Mouse (Mus musculus) left cerebral cortex, adult 2 months (tissue): ENCODE results near the gene Pilra. TPM values are rescaled to one million over a fixed set of nuclear protein-coding genes. Genes with fewer than 3 reads are reported as not detected.
A peak's percentile ranks its signal among the peaks of the same experiment; 100 is the strongest.

Experiments
- DNase-seq, 2 experiments: peaks; one replicate each; pipeline ENCODE4 v3.0.0; 2021 to 2022; ENCODE audit warnings: low spot score in 2 of 2, mixed read lengths in 1 of 2; ENCODE audit errors: extremely low spot score in 1 of 2
- H3K27ac ChIP-seq: fragments of 200-600 bp; 2 replicates; pipeline ENCODE4 v1.8.1; 2022
- H3K4me3 ChIP-seq: fragments of 200-600 bp; 2 replicates; pipeline ENCODE4 v1.8.1; 2022
- CTCF ChIP-seq: fragments of 200-600 bp; IDR thresholded peaks from 2 replicates; pipeline ENCODE4 v1.8.1; 2022; ENCODE audit warnings: antibody characterized with exemption, mild to moderate bottlenecking, moderate library complexity
- intact Hi-C: fragments of 180-260 bp; cut with DNase I; formaldehyde crosslinking; loops from one replicate; pipeline ENCODE4 v1.15.1; 2025
- total RNA-seq, 2 experiments: library from RNA; stranded (reverse); gene quantifications; 2 replicates each; pipeline ENCODE4 v1.2.3; 2021

Gene Pilra
- total RNA-seq, 2 experiments from 2014 or later, result 0.54 to 1.3 TPM

DNA sequence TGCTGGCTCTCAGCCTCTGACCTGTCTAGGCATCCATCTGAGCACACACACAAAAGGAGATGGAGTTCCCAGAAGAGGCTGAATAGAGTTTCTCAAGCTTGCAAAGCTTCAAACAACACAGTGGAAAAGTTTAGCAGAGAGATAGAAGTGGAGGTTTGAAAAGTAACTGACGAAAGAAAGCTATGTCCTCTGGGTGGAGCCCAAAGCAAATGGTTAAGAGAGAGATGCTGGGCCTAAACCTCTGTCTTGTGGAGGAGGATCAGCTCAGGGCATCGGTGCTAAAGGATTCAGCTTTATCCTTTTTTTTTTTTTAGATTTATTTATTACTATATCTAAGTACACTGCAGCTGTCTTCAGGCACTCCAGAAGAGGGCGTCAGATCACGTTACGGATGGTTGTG, 27.8 kb downstream of the Pilra start:
- Histone ChIP-seq H3K27ac (no peak overlapping the region), H3K4me3 (no peak overlapping the region)
- TF ChIP-seq CTCF, result no peak
- intact Hi-C loops, result no loop called here
- DNase-seq, result no peak

DNA sequence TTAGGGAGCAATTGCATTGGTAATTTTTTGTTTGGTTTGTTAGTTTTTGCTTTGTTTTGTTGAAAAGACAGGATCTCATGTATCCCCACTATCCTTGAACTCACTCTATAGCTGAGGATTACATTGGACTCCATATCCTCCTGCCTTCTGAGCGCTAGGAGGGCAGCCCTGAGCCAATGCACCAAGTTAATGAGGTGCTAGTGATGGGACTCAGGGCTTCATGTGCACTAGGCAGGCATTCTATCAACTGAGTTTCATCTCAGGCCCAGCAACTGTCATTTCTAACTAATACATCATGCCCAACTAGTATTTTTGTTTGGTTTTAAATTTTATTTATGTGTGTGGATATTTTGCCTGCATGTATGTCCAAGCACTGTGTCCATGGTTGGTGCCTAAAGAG, 29.9 kb downstream of the Pilra start:
- intact Hi-C loops, result no loop called here
- no peak for DNase-seq
- no peak for TF ChIP-seq CTCF

DNA sequence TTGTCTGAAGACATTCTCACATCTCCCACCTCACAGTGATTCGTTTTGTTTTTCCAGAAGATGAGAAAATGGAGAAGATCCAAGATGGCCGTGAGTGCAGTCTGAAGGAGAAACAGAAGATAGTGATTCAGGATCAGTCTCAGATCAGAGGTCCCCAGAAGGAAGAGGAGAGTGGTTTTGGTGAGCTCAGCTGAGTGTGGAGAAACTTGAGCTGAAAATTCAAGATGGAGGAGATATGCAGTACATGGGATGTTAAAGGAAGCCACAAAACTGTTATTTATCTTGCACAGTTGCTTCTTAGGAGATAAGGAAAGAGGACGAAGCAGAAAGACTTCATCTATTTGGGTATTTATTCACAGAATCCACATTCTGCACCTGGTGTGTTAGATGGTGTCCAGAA, 35.2 kb downstream of the Pilra start:
- H3K4me3 ChIP-seq, result no peak overlapping the region
- TF ChIP-seq CTCF, result no peak
- H3K27ac ChIP-seq, result no peak overlapping the region
- no peak for DNase-seq
- intact Hi-C loops, result no loop called here

More for the DNA sequence above, 29.9 kb downstream of the Pilra start:
- H3K27ac ChIP-seq, result no peak overlapping the region
- H3K4me3 ChIP-seq, result no peak overlapping the region

DNA sequence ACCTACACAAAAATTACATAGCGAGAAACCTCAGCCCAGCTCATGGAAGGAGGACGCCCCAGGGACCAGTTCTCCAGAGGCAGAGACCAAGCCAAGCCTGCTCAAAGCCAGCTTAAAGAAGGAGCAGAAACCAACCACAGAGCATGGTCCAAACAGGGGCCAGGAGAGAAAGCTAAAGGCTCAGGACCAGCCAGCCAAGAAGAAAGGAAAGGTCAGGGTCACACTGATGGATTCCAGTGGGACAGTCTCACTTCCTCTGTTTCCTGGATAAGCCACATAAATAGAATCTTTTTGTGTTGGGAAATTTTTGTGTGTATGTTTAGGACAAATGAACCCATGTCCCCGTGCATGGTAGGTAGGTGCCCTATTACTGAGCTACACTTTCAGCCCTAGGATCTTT, 39.5 kb downstream of the Pilra start:
- Histone ChIP-seq H3K27ac (no peak overlapping the region), H3K4me3 (no peak overlapping the region)
- no peak for DNase-seq
- no peak for TF ChIP-seq CTCF
- intact Hi-C loops, result loop anchor here (10.0 kb wide), 1 partner anchor 298 kb away; no protein-coding TSS in a partner anchor

DNA sequence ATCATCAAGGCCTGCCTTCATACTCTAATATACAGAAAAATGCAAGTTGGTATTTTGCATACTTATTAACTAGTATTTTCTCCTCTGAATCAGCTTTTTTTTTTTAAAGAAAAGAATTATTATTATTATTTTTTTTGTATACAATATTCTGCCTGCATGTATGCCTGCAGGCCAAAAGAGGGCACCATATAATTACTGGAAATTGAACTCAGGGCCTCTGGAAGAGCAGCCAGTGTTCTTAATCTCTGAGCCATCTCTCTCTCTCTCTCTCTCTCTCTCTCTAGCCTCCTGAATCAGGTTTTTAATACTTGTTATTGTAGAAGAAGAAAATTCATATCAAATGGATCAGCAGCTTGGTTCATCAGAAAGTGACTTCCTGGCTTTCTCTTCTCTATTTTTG, 44.5 kb downstream of the Pilra start:
- intact Hi-C loops, result loop anchor here (5.0 to 10.0 kb wide), 2 partner anchors 181 to 303 kb away; no protein-coding TSS in a partner anchor

DNA sequence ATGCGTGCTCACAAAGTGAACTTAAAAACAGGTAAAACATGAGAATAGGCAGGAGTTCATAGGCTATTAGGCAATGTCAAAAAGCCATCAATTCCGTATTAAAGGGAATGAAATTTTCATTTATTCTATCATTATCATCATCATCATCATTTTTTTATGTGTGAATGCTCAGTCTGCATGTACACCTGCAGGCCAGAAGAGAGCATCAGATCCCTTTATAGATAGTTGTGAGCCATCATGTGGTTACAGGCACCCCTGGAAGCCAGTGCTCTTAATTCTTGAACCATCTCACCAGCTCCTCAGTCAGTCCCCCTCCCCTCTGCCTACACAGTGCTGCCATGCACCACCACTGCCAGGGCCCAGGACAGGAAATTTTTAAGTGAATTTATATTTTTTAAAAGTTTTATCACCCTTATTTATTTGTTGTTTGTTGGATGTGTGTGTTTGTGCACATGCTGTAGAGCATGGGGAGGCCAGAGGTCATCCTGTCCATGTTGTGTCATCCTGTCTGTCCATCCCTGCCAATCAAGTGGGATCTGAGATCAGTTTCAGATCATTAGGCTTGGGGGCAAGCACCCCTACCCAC, 47.0 kb downstream of the Pilra start:
- intact Hi-C loops, result loop anchor here (5.0 to 10.0 kb wide), 2 partner anchors 326 to 368 kb away; partner anchors contain the start of genes Zfp113 and Zscan21
- H3K27ac ChIP-seq, result no peak overlapping the region
- no peak for TF ChIP-seq CTCF
- no peak for DNase-seq
- no peak overlapping the region for H3K4me3 ChIP-seq

More for the DNA sequence above, 44.5 kb downstream of the Pilra start:
- Histone ChIP-seq H3K27ac (no peak overlapping the region), H3K4me3 (no peak overlapping the region)
- no peak for DNase-seq
- peak; percentile 54 for TF ChIP-seq CTCF

DNA sequence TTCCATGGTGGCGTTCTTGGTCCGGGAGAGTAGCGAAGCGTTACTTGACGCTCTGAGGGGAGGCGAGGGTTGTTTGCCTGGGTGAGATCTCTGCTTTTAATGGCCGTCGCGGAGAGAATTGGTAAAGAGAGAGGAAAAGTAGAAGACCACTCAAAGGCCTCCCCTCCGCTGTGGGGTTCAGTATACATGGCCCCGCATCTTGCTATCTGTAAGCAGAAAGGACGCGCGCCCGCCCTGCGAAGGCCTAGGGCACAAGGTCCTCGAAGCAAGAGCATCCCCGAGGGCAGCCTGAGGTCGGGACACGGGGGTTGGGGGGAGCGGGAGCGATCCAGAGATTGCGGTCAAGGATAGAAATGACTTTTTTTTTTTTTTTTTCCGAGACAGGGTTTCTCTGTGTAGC, 47.9 kb downstream of the Pilra start:
- H3K27ac ChIP-seq, result no peak overlapping the region
- intact Hi-C loops, result loop anchor here (5.0 to 10.0 kb wide), 2 partner anchors 327 to 369 kb away; partner anchors contain the start of genes Zfp113 and Zscan21
- DNase-seq, result peak; percentile 14 to 41
- no peak for TF ChIP-seq CTCF
- H3K4me3 ChIP-seq, result peak overlapping the region; percentile 92

DNA sequence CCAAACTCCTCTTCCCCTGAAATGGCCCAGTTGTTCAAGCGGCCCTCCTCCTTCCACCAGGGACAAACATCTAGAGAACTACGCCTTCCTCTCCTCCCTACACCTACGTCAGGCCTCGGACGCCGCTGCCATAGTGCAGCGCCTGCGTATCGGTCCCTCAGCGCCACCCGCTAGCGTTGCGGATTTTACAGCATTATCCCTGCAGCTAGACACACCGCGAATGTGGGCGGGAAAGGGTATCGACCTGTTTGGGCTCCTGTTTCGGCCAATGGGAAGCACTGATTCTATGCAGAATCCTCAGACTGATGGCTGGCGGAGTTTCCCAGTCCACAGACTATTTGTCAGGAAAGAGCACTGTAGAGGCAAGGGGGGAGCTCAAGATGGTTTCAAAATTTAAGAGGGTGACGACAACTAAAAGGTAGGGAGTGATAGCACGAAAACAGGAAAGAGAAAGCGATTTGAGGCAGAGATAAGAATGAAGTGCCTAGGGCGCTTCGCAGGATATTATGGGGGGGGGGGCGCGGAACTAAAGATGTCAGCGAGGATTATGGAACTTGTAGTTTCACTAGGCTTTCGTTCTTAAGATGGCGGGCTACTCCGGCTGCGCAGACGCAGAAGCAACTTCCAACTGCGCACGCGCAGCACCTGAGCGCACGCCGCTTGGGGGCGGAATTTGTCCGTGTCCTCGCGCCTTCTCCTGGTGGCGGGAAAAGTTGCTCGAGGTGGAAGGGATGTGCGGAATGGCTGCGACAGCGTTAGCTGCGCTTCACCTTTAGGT, 48.7 kb downstream of the Pilra start, which contains the start of the genes Mepce and Zcwpw1:
Mepce (minus strand) TSS at position 505 of the 778 bp plus-strand sequence.
Zcwpw1 (plus strand) TSS at position 648 of the 778 bp plus-strand sequence.
- DNase-seq, result peak; percentile 96 to 97
- TF ChIP-seq CTCF, result peak; percentile 70
- Histone ChIP-seq H3K4me3 (peak within 1 kb of the TSS; percentile 92), H3K27ac (peak within 1 kb of the TSS; percentile 98)
- intact Hi-C loops, result loop anchor here (1.0 to 10.0 kb wide), 3 partner anchors 91 to 370 kb away; partner anchors contain the start of genes Zfp113 and Zscan21

DNA sequence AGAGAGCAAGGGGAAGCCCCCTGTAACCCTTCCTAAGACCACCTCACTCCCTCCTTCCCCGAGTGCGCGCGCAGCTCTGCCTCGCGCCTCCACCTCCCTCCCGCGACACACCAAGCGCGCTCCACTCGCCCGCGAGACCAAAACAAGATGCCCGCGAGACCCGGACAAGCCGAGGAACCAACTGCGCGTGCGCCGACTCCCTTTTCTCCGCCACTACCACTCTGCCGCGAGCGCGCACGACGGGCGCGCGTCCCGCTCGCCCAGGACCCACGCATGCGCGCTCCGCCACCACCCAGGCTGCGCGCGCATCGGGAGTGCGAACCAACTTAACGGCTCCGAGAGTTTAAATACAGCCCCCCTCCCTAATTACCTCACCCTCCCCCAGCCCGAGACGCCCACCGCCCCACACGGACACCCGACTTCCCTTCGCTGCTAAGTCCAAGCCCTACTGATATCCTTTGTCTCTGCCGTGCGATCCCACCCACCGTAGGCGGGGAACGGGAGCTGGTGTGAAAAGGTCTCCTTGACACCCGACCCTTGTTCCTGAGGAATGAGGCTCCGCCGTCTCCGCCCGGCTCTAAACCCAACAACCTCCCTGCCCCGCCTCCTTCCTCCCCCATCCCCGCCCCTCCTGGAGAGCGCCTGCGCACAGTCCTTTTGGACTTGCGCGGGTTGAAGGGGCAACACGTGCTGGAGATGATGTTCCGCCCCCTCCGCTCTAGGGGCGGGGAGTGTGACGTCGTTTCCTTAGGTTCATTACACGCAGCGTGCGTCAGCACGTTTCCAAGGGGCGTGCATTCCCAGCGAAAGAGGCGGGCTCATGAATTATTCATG, 49.8 kb downstream of the Pilra start:
- no peak for TF ChIP-seq CTCF
- Histone ChIP-seq H3K4me3 (peak overlapping the region; percentile 92), H3K27ac (peak overlapping the region; percentile 98)
- intact Hi-C loops, result loop anchor here (5.0 to 10.0 kb wide), 2 partner anchors 328 to 371 kb away; partner anchors contain the start of genes Zfp113 and Zscan21
- peak; percentile 99 for DNase-seq

DNA sequence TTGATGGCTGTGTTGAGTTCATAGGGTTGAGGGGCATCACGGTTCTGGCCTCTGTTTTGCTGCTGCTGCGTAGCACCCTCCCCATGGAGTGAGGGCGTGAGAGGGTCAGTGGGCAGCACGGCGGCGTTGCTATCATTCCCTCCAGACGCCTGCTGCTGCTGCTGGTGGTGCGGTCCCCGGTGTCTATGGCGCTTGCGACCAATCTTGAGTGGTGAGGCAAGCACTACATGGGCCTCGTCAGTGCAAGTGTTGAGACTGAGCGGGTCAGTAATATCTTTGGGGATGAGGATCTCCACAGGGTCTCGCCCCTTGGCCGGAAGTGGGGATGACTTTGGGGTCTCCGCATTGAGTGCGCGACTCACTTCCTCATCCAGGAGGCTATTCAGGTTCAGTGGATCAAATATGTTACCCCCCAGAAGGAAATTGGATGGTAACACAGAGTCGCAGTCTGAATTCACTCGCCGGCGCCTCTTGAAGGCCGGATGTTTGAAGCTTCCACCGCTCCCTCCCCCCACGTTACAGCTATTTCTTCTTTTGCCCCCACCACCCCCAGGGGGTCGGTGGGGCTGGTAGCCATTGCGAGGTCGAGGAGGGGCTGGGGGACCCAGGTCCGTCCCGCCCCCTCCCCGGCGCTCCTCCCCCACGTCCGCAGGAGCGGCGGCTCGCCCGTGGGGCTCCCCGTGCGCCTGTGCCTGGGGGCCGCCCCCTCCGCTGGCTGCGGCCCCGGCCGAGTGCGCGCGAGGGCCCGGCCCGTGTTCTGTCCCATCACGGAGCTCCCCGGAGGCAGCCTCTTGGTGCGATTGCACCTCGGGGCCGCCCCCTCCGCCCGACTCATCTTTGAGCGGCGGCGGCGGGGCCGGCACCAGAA, 50.7 kb downstream of the Pilra start:
- intact Hi-C loops, result loop anchor here (5.0 to 10.0 kb wide), 2 partner anchors 329 to 372 kb away; partner anchors contain the start of genes Zfp113 and Zscan21
- TF ChIP-seq CTCF, result no peak
- Histone ChIP-seq H3K27ac (peak overlapping the region; percentile 96), H3K4me3 (peak overlapping the region; percentile 92)
- DNase-seq, result peak in 1 of 2 experiments; percentile 51
